Mouse (Mus musculus): Measurements from ENCODE around the gene Hist2h2ab.
"Not testable (repeated sequence)": the region's sequence is repeated elsewhere in the genome, so short reads cannot be mapped to it uniquely, and the experiment has no call there.

Hist2h2ab gene

DNA sequence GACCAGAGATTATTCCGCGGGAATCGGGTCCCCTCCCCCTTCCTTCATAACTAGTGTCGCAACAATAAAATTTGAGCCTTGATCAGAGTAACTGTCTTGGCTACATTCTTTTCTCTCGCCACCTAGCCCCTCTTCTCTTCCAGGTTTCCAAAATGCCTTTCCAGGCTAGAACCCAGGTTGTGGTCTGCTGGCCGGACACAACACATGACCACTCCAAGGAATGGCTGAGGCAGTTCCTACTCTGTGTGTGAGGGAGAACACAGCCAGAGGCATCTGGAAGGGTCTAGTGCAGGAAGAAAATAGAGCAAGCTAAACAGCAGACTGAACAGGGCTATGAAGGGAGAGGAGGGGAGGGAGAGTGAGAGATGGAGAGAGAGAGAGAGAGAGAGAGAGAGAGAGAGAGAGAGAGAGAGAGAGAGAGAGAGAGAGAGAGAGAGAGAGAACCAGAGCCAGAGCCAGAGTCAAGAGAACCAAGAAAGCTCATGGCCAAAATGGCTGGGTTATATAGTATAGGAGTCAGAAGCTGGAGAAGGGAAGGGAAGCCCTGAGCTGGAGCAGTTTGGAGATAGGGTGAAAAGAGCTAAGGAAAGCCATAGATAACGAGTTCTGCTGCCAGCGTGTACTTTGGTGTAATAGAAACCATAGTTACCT lies 20.9 kb upstream of the Hist2h2ab start:
- DNase-seq: not testable (repeated sequence)

GRCm38 (mm10) chr3:96199731-96200130 lies 19.9 kb upstream of the Hist2h2ab start:
- no peak for DNase-seq

GRCm38 (mm10) chr3:96207819-96208218 lies 11.8 kb upstream of the Hist2h2ab start:
- no peak for DNase-seq

- no peak for DNase-seq
Measured at GRCm38 (mm10) chr3:96209242-96209641, 10.4 kb upstream of the Hist2h2ab start.

- DNase-seq: no peak
Measured at GRCm38 (mm10) chr3:96219191-96219641, 449 bp upstream of the Hist2h2ab start.

GRCm38 (mm10) chr3:96220131-96220764 lies 583 bp downstream of the Hist2h2ab start:
- DNase-seq: not testable (repeated sequence)

- peak; percentile 90 for DNase-seq
Measured at GRCm38 (mm10) chr3:96220765-96221639, 1.3 kb downstream of the Hist2h2ab start, which contains the start of the genes Hist2h2ac and Hist2h2be. Gene Hist2h2ac, minus strand, starts transcription at chr3:96220880. Gene Hist2h2be, plus strand, starts transcription at chr3:96221119.

GRCm38 (mm10) chr3:96221640-96222038 lies 2.0 kb downstream of the Hist2h2ab start:
- DNase-seq: no peak

DNA sequence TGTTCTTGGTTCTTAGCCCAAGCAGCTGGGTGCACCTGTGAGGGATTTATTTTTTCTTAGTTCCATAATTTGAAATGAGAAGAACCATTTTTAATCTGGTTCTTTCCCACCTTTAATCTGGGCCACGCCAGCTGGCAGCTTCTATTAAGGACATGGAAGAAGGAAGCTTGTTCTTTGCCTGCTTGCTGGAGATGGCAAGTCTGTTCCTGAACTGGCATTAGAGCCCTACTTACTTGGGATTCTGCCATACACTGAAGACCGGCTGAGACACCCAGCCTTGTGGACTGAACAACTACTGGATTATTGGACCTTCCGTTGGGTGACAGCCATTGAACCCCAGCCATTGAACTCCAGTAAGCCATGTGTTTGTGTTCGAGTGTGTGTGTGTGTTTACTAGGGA lies 3.1 kb downstream of the Hist2h2ab start:
- DNase-seq: no peak

DNA sequence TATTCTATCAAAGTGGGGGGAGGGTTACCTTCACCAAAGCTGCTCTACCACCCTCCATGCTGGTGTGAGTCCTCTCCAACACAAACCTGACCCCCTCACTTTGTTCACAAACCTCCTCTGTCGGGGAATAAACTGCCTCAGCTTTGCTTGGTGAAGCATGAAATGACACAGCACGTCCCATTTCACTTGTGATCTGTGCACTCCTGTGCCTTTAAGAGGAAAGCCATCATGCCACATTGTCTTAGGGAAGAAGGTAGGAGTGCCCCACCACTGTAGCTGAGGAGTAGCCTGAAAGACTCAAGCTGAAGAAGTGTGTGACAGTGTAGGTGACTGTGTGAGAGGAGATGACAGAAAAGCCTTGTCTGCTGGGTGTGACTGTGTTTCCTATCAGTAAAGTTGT lies 5.8 kb downstream of the Hist2h2ab start:
- no peak for DNase-seq

DNA sequence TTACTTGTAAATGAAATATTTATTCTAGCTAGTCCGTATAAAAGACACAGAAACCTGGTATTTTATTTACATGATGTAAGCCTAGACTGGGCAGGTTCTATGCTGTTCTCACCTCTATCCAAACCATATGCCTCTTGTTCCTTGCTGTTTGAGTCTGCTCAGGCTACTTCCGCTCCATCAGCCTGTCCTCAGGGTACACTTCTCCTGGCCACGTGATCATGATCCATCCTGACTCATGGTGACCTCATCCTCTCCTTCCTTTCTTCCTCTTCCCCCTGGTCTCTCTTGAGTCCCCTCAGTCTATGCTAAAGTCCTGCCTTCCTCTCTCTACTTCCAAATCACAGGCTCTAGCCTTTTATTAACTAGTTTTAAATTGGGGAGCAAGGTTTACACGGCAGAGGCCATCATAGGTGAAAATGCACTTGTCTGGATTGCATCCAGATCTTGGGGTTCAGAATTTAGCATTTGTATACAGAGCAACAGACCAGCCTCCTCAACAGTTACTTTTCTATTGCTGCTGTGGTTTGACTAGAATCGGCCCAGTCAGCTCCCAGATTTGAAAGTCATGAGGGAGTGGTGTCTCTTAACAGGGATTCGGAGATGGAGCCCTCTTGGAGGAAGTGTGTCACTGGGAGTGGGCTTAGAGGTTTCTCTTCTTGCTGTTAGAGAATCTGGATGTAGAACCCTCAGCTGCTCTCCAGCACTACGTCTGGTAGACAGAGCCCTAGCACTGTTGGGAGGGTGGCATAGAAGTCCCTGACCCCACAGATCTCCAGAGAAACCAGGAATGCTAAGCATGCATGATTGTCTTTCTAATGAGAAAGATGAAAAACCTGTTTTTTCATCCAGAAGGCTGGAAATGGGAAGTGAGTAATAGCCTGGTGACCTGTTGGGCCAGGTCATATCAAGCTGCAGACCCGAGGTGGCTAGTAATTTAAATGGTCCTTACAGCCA lies 7.3 kb downstream of the Hist2h2ab start:
- DNase-seq: no peak

DNA sequence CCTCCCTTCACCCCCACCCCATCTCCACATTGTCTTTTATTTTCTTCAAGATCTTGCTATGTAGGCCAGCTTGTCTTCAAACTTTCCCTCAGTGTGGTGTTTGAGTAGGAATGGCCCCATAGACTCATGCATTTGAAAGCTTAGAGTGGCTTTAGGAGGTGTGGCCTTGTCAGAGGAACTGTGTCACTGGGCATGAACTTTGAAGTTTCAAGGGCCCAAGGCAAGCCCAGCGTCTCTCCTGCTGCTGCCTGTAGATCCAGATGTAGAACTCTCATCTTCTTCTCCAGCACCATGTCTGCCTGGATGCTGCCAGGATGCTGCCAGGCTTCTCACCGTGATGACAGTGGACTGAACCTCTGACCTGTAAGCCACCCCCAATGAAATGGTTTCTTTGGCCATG lies 9.2 kb downstream of the Hist2h2ab start:
- DNase-seq: no peak

DNA sequence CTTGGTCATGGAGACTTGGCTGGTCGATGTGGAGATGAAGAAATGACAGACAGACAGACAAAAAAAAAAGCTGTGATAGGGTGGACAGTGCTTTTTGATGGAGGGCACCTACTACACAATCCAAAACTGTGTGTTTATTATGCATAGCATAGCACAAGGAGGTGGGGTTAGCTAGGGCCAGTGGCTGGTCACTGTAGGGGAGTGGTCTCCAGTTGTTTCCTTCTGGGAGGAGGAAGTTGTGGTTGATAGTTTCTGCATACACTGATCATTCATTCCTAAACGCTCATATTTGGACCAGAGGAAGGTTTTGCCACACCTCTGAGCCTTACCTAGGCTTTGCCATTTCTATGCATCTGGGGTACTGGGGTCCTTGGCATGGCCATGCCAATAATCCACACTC lies 10.7 kb downstream of the Hist2h2ab start:
- DNase-seq: no peak

- no peak for DNase-seq
Measured at GRCm38 (mm10) chr3:96230910-96231757, 11.5 kb downstream of the Hist2h2ab start.

- DNase-seq: no peak
Measured at GRCm38 (mm10) chr3:96231758-96232120, 12.1 kb downstream of the Hist2h2ab start.

GRCm38 (mm10) chr3:96234914-96235313 lies 15.2 kb downstream of the Hist2h2ab start:
- no peak for DNase-seq

DNA sequence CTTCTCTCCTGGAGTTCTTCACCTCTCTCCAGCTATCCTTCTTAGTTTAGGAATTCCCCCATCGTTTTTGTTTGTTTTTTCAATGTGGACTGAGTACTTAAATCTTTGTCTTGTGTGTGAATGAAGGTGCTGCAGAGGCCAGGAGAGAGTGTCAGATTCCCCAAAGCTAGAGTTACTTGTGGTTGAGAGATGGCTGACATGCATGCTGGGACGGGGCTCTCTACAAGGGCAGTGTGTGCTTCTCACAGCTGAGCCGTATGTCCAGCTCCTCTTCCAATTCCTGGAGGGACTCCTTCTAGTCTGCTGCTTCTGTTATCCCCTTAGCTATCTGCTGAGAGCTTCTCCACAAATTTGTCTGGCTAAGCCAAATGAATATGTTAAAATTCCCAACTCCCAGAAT lies 16.2 kb downstream of the Hist2h2ab start:
- DNase-seq: no peak

DNA sequence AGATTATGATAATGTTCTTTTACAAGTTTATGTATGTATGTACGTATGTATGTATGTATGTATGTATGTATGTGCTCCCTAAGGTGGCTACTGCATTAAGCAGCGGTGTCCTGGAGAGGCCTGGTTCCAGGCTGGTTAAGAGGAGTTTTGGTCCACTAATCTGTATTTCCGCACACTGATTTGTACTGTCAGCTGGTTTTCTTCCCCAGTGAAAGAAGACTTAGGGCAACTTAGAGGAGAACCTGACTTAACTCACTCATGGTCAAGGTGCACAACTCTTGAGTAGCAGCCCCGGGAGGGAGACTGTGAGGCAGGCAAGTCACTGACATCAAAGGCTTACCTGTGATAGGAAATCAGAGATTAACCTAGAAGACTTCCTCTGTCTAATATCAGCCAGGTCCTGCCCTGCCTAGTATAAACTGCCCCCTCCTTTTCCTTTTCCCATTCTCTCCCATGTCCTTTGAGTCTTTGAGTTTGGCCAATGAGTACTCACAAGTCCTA lies 17.2 kb downstream of the Hist2h2ab start:
- no peak for DNase-seq

GRCm38 (mm10) chr3:96237335-96237903 lies 17.8 kb downstream of the Hist2h2ab start:
- DNase-seq: no peak

DNA sequence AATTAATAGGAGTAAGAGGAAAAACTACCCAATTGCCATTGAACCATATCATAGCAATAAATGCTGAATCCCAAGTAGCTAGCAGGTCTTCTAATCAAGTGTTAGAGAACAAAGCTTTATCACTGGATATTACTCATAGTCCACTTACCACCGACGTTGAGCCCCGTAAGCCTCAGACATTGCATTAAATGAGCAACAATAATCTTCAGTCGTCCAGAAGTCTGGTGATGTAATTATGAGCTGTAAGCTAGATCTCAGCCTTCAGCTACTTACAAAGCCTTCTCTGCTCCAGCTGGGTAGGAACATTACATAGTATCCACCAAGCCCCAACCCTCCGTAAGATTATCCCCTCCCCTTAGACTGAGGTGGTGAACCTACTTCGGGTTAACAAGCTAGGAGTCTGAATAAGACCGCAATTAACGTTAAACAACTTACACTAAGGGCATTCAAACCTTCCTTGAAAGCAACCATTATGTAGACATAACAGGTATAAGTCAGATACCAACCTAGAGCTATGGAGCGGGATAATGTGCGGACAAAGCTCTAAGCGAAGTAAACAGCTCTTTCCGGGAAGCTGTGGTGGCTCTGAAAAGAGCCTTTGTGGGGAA lies 18.3 kb downstream of the Hist2h2ab start:
- no peak for DNase-seq

Measured in right cerebral cortex, adult 18-20 months (tissue).